ENCODE assay signal across 8 mouse cellular contexts in genomic region chr9:20990861-20991260, GRCm38 (mm10). TPM values are rescaled to one million over a fixed set of nuclear protein-coding genes. Genes with fewer than 3 reads are reported as not detected.
DNase-seq lines count a peak whose midpoint lies in the region; ATAC-seq lines count a peak whose summit lies in the region.

No protein-coding gene starts in this region.

- ATAC-seq in heart, embryonic 14.5 days (ENCODE audit: insufficient number of reproducible peaks, insufficient read depth, low FRiP score, low read depth): no peak
- ATAC-seq in midbrain, embryonic 12.5 days (ENCODE audit: low FRiP score, low read depth): no peak

- no peaks in the 10 kb centered on the region for H3K9me3 ChIP-seq in heart, embryonic 14.5 days (ENCODE audit: control insufficient read depth, low read length)
- no peaks in the 10 kb centered on the region for H3K9me3 ChIP-seq in midbrain, embryonic 12.5 days

- peak overlapping the region; percentile 44; the same call in 1 of the 2 replicates for H3K9ac ChIP-seq in heart, embryonic 14.5 days (ENCODE audit: low read length)
- H3K9ac ChIP-seq in midbrain, embryonic 12.5 days (replicated peaks): no peak overlapping the region

- H3K27me3 ChIP-seq in heart, embryonic 14.5 days (ENCODE audit: control insufficient read depth, insufficient read depth, low read length): 0 out of 2 replicates have a peak, but pooled peaks cover 4% of the 10 kb centered on the region
- H3K27me3 ChIP-seq in midbrain, embryonic 12.5 days: peaks cover 8% of the 10 kb centered on the region

- WGBS in heart, embryonic 14.5 days: 7% methylated on average over 10 of the region's 10 CpGs
- WGBS in midbrain, embryonic 12.5 days: 6% methylated on average over 10 of the region's 10 CpGs

- DNase-seq in heart, postnatal 36 days: no peak
- DNase-seq in forelimb bud, embryonic 11.5 days (ENCODE audit: low read depth, low spot score): peak; percentile 41
- DNase-seq in kidney, postnatal 36 days: peak; percentile 74 to 82
- DNase-seq in right cerebral cortex, adult 18-20 months: no peak
- no peak for DNase-seq in urinary bladder, postnatal 10 days (ENCODE audit: low spot score)
- no peak for DNase-seq in adrenal gland, postnatal 4 days (ENCODE audit: low spot score in 2 of 2)

- no peaks in the 10 kb centered on the region for H3K36me3 ChIP-seq in heart, embryonic 14.5 days (ENCODE audit: control insufficient read depth, insufficient read depth, low read length)
- no peaks in the 10 kb centered on the region for H3K36me3 ChIP-seq in midbrain, embryonic 12.5 days

- peaks cover 6% of the 10 kb centered on the region in 2 experiments for H3K4me1 ChIP-seq in heart, embryonic 14.5 days (ENCODE audit: control insufficient read depth in 2 of 2, insufficient read depth in 2 of 2, low read length in 2 of 2)
- peaks cover 6% of the 10 kb centered on the region; the same call in 1 of the 2 replicates for H3K4me1 ChIP-seq in midbrain, embryonic 12.5 days

- H3K27ac ChIP-seq in heart, embryonic 14.5 days (replicated peaks in 1 of 2; ENCODE audit: control insufficient read depth in 1 of 2, insufficient read depth in 1 of 2, low read depth in 2 of 2, low read length in 2 of 2): no peak overlapping the region
- H3K27ac ChIP-seq in midbrain, embryonic 12.5 days (replicated peaks): no peak overlapping the region

- H3K4me2 ChIP-seq in heart, embryonic 14.5 days (ENCODE audit: low read length): peak overlapping the region; percentile 53
- peak overlapping the region; percentile 21; the same call in 1 of the 2 replicates for H3K4me2 ChIP-seq in midbrain, embryonic 12.5 days (replicated peaks)

- intact Hi-C loops in heart, postnatal 36 days (cut with DNase I): no loop called here

- H3K4me3 ChIP-seq in heart, embryonic 14.5 days (ENCODE audit: control insufficient read depth in 1 of 2, insufficient read depth in 1 of 2, low read depth in 1 of 2, low read length in 2 of 2): peak overlapping the region; percentile 9 to 17; a peak in 1 of 4 replicates
- no peak overlapping the region for H3K4me3 ChIP-seq in midbrain, embryonic 12.5 days

RNA-seq across cellular contexts. Expression of gene Mrpl4, which starts 11.7 kb away (rescaled TPM):
- 151 and 160 TPM in 2 replicates for polyA plus RNA-seq in heart, embryonic 14.5 days (2014; fragmentation: Nextera tagmentation; extraction: Ambion mirVana)
- total RNA-seq in heart, postnatal 36 days (2021): 100 to 1,000 TPM; 139 to 148 TPM
- 101 and 109 TPM in 2 replicates for polyA plus RNA-seq in midbrain, embryonic 12.5 days (2016; fragmentation: Nextera tagmentation; extraction: Ambion mirVana)
- total RNA-seq in adrenal gland, postnatal 4 days (2021): 10 to 100 TPM; 96.9 to 97.0 TPM

RNA-seq across cellular contexts. Expression of gene S1pr2, which starts 14.3 kb away (rescaled TPM):
- polyA plus RNA-seq in heart, embryonic 14.5 days (2014; fragmentation: Nextera tagmentation; extraction: Ambion mirVana): 20.1 and 21.5 TPM in 2 replicates
- total RNA-seq in heart, postnatal 36 days (2021): 1 to 10 TPM; 3.9 to 5.1 TPM
- polyA plus RNA-seq in midbrain, embryonic 12.5 days (2016; fragmentation: Nextera tagmentation; extraction: Ambion mirVana): 20.6 and 22.6 TPM in 2 replicates
- total RNA-seq in adrenal gland, postnatal 4 days (2021): 10 to 100 TPM; 12.2 to 17.0 TPM

RNA-seq across cellular contexts. Expression of gene Icam1, which starts 24.9 kb away (rescaled TPM):
- polyA plus RNA-seq in heart, embryonic 14.5 days (2014; fragmentation: Nextera tagmentation; extraction: Ambion mirVana): 13.9 and 14.4 TPM in 2 replicates
- 1 to 10 TPM; 8.5 to 9.9 TPM for total RNA-seq in heart, postnatal 36 days (2021)
- polyA plus RNA-seq in midbrain, embryonic 12.5 days (2016; fragmentation: Nextera tagmentation; extraction: Ambion mirVana): 3.5 and 5.0 TPM in 2 replicates
- 10 to 100 TPM in 1 of 2 experiments, 1 to 10 TPM in 1; 10.0 to 11.7 TPM for total RNA-seq in adrenal gland, postnatal 4 days (2021)

RNA-seq across cellular contexts. Expression of gene Dnmt1, which starts 31.2 kb away (rescaled TPM):
- polyA plus RNA-seq in heart, embryonic 14.5 days (2014; fragmentation: Nextera tagmentation; extraction: Ambion mirVana): 35.2 and 39.4 TPM in 2 replicates
- total RNA-seq in heart, postnatal 36 days (2021): 10 to 100 TPM; 13.0 to 13.6 TPM
- polyA plus RNA-seq in midbrain, embryonic 12.5 days (2016; fragmentation: Nextera tagmentation; extraction: Ambion mirVana): 109 and 113 TPM in 2 replicates
- 10 to 100 TPM; 71.8 to 89.6 TPM for total RNA-seq in adrenal gland, postnatal 4 days (2021)

RNA-seq across cellular contexts. Expression of gene Icam4, which starts 38.3 kb away (rescaled TPM):
- 1.3 and 1.9 TPM in 2 replicates for polyA plus RNA-seq in heart, embryonic 14.5 days (2014; fragmentation: Nextera tagmentation; extraction: Ambion mirVana)
- 1 to 10 TPM in 1 of 2 experiments, under 1 TPM in 1; 0.65 to 1.1 TPM for total RNA-seq in heart, postnatal 36 days (2021)
- 1.1 and 1.3 TPM in 2 replicates for polyA plus RNA-seq in midbrain, embryonic 12.5 days (2016; fragmentation: Nextera tagmentation; extraction: Ambion mirVana)
- 1 to 10 TPM; 3.8 to 4.5 TPM for total RNA-seq in adrenal gland, postnatal 4 days (2021)

Comparison
In these comparisons a context has a peak if more than half of its experiments do, and no peak if none do; other contexts are left out.
1. DNase-seq: peak in forelimb bud, embryonic 11.5 days (single experiment) and kidney, postnatal 36 days (2 of 2); none in heart, postnatal 36 days (0 of 2), right cerebral cortex, adult 18-20 months (single experiment), urinary bladder, postnatal 10 days (single experiment) and adrenal gland, postnatal 4 days (0 of 2).